Mouse (Mus musculus): ENCODE results near the gene Taf3.
A peak's percentile ranks its signal among the peaks of the same experiment; 100 is the strongest.

Taf3 gene

GRCm38 (mm10) chr2:10048461-10048860 lies at the start of gene Taf3:
Gene Taf3 (minus strand): TSS chr2:10048596.
- peak; percentile 95 to 98 for DNase-seq

- DNase-seq: peak in 1 of 2 experiments; percentile 43
Measured at GRCm38 (mm10) chr2:10094327-10095100, 46.1 kb upstream of the Taf3 start.

GRCm38 (mm10) chr2:10087256-10087850 lies 39.0 kb upstream of the Taf3 start:
- no peak for DNase-seq

GRCm38 (mm10) chr2:10082737-10083136 lies 34.3 kb upstream of the Taf3 start:
- DNase-seq: no peak

GRCm38 (mm10) chr2:10081453-10082080 lies 33.2 kb upstream of the Taf3 start:
- DNase-seq: no peak

- peak; percentile 97 to 98 for DNase-seq
Measured at GRCm38 (mm10) chr2:10080310-10081010, 32.1 kb upstream of the Taf3 start, which contains the start of the genes Atp5c1 and Kin. Gene Atp5c1 (minus strand): TSS chr2:10080510. Gene Kin (plus strand): TSS chr2:10080593.

GRCm38 (mm10) chr2:10079745-10080309 lies 31.4 kb upstream of the Taf3 start:
- peak in 1 of 2 experiments; percentile 74 for DNase-seq

GRCm38 (mm10) chr2:10076675-10077074 lies 28.3 kb upstream of the Taf3 start:
- DNase-seq: no peak

- DNase-seq: no peak
Measured at GRCm38 (mm10) chr2:10074470-10074869, 26.1 kb upstream of the Taf3 start.

- no peak for DNase-seq
Measured at GRCm38 (mm10) chr2:10071751-10072150, 23.4 kb upstream of the Taf3 start.

- DNase-seq: no peak
Measured at GRCm38 (mm10) chr2:10058836-10059235, 10.4 kb upstream of the Taf3 start.

GRCm38 (mm10) chr2:10051996-10052395 lies 3.6 kb upstream of the Taf3 start:
- DNase-seq: no peak

- DNase-seq: no peak
Measured at GRCm38 (mm10) chr2:10050878-10051277, 2.5 kb upstream of the Taf3 start.

GRCm38 (mm10) chr2:10049456-10049855 lies 1.1 kb upstream of the Taf3 start:
- no peak for DNase-seq

GRCm38 (mm10) chr2:10047758-10048436 lies 499 bp downstream of the Taf3 start:
- DNase-seq: peak; percentile 35 to 59

GRCm38 (mm10) chr2:10034976-10035375 lies 13.4 kb downstream of the Taf3 start:
- no peak for DNase-seq

GRCm38 (mm10) chr2:10033684-10034083 lies 14.7 kb downstream of the Taf3 start:
- DNase-seq: no peak

- no peak for DNase-seq
Measured at GRCm38 (mm10) chr2:10029755-10030154, 18.6 kb downstream of the Taf3 start.

GRCm38 (mm10) chr2:10024264-10024663 lies 24.1 kb downstream of the Taf3 start:
- DNase-seq: no peak

- DNase-seq: peak in 1 of 2 experiments; percentile 34
Measured at GRCm38 (mm10) chr2:10021296-10021695, 27.1 kb downstream of the Taf3 start.

GRCm38 (mm10) chr2:10014951-10015635 lies 33.3 kb downstream of the Taf3 start:
- DNase-seq: no peak

All from kidney, postnatal 36 days (tissue).